15 mouse cellular contexts compared by ENCODE assay signal in the genomic region with DNA sequence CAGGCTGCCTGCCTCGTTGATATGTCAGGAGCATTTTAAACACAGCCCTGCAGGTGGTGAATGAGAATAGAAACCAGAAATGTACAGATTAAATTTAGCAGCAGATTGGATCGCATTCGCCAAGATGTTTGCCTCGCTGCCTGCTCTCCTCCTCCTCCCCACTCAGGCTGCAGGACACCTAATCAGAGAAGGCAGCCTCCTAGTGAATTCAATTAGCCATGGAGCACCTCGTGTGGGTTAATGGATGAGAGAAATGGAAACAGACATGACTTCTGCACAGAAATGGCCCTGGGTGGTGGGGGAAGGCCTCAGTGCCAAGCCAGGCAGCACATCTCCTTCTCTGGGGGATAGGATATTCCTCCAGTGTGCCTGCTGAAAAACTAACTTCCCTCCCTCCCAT.
A peak's percentile ranks its signal among the peaks of the same experiment; 100 is the strongest.
DNase-seq lines count a peak whose midpoint lies in the region; ATAC-seq and TF ChIP-seq lines count a peak whose summit lies in the region.
"Had no signal": no experiment of that assay in that cellular context is flagged by ENCODE, and none has a peak within 500 bp of the region (broad histone marks: within the 10 kb centered on the region; RNA-seq: fewer than 3 reads in every experiment).

No protein-coding gene starts in this region.

- no peak overlapping the region for H3K4me3 ChIP-seq in cerebellum, adult 2 months (replicated peaks; ENCODE audit: insufficient read depth, low read depth, low read length)
- H3K4me3 ChIP-seq: forebrain, embryonic 13.5 days had no signal

- TF ChIP-seq POLR2A in cerebellum, adult 2 months (IDR thresholded peaks at IDR 0.05; ENCODE audit: borderline replicate concordance, insufficient read depth, low read length): no peak

- ATAC-seq in common myeloid progenitor, adult 5-6 weeks (replicated peaks; ENCODE audit: low read depth, poor library complexity, severe bottlenecking): 0 out of 2 replicates have a peak, but pooled peaks have one; percentile 25
- ATAC-seq: forebrain, embryonic 13.5 days had no signal

- H3K27me3 ChIP-seq in cerebellum, adult 2 months (ENCODE audit: control insufficient read depth, insufficient read depth, low read length): no peaks in the 10 kb centered on the region
- H3K27me3 ChIP-seq: forebrain, embryonic 13.5 days had no signal

- TF ChIP-seq CTCF in cerebellum, adult 2 months (IDR thresholded peaks at IDR 0.05; ENCODE audit: borderline replicate concordance, insufficient read depth, low read depth, low read length): no peak

- no peak overlapping the region for H3K27ac ChIP-seq in cerebellum, adult 2 months (ENCODE audit: insufficient read depth, low read length)
- H3K27ac ChIP-seq: forebrain, embryonic 13.5 days; macrophage had no signal

- 0 out of 2 replicates have a peak, but pooled peaks cover 2% of the 10 kb centered on the region for H3K4me1 ChIP-seq in cerebellum, adult 2 months (ENCODE audit: control insufficient read depth, insufficient read depth, low read length)

- DNase-seq in cerebellum, adult 2 months: peak; percentile 13 to 21
- DNase-seq in cerebellum, adult 8-10 months: no peak
- peak; percentile 37 for DNase-seq in layer of hippocampus, adult 11-12 months (ENCODE audit: low spot score)
- DNase-seq in layer of hippocampus, adult 9-10 months (ENCODE audit: low spot score): no peak
- DNase-seq in retina, embryonic 14.5 days (ENCODE audit: low spot score): peak; percentile 12
- DNase-seq in urinary bladder, postnatal 25 days (ENCODE audit: low spot score): no peak
- DNase-seq in yolk sac, embryonic 10.5 days (ENCODE audit: low spot score): no peak
- DNase-seq: heart, adult 11 months; heart, postnatal 4 days; kidney, postnatal 4 days; liver; thymus, postnatal 4 days had no signal

- WGBS in cerebellum, adult 2 months: 16% methylated on average over 5 of the region's 5 CpGs

Comparison
In these comparisons a context has a peak if more than half of its experiments do, and no peak if none do; other contexts are left out.
1. DNase-seq: peak in cerebellum, adult 2 months (2 of 2), layer of hippocampus, adult 11-12 months (single experiment) and retina, embryonic 14.5 days (single experiment); none in cerebellum, adult 8-10 months (single experiment), layer of hippocampus, adult 9-10 months (single experiment), urinary bladder, postnatal 25 days (single experiment) and yolk sac, embryonic 10.5 days (single experiment).